Comparison of ENCODE assay signal across 8 mouse cellular contexts in genomic region chr11:62602619-62603311, GRCm38 (mm10). TPM values are rescaled to one million over a fixed set of nuclear protein-coding genes. Genes with fewer than 3 reads are reported as not detected.
DNase-seq lines count a peak whose midpoint lies in the region; ATAC-seq and TF ChIP-seq lines count a peak whose summit lies in the region.

No protein-coding gene starts in this region.

- ATAC-seq in embryonic facial prominence, embryonic 15.5 days (ENCODE audit: insufficient number of reproducible peaks, low FRiP score, low TSS enrichment, low read depth): peak; percentile 95
- peak; percentile 94 for ATAC-seq in kidney, embryonic 14.5 days (ENCODE audit: low FRiP score, low TSS enrichment)
- ATAC-seq in limb, embryonic 15.5 days (ENCODE audit: insufficient number of reproducible peaks, low FRiP score, low TSS enrichment, low read depth): peak; percentile 92

- H3K4me2 ChIP-seq in embryonic facial prominence, embryonic 15.5 days (replicated peaks): peak overlapping the region; percentile 58
- H3K4me2 ChIP-seq in kidney, embryonic 14.5 days (replicated peaks; ENCODE audit: low read depth, low read length): peak overlapping the region; percentile 65
- peak overlapping the region; percentile 49 for H3K4me2 ChIP-seq in limb, embryonic 15.5 days

- no peaks in the 10 kb centered on the region; the same call in 1 of the 2 replicates for H3K4me1 ChIP-seq in bone marrow, adult 2 months (ENCODE audit: control insufficient read depth, insufficient read depth, low read length)
- H3K4me1 ChIP-seq in embryonic facial prominence, embryonic 15.5 days: peaks cover 27% of the 10 kb centered on the region
- H3K4me1 ChIP-seq in kidney, embryonic 14.5 days (ENCODE audit: control insufficient read depth, insufficient read depth, low read length): peaks cover 19% of the 10 kb centered on the region
- H3K4me1 ChIP-seq in limb, embryonic 15.5 days: peaks cover 37% of the 10 kb centered on the region

- H3K9ac ChIP-seq in embryonic facial prominence, embryonic 15.5 days: peak overlapping the region; percentile 86
- peak overlapping the region; percentile 92 for H3K9ac ChIP-seq in kidney, embryonic 14.5 days (ENCODE audit: low read depth, low read length)
- peak overlapping the region; percentile 98 for H3K9ac ChIP-seq in limb, embryonic 15.5 days

- peak overlapping the region; percentile 80 for H3K4me3 ChIP-seq in bone marrow, adult 2 months (replicated peaks; ENCODE audit: control insufficient read depth, low read depth, low read length)
- H3K4me3 ChIP-seq in embryonic facial prominence, embryonic 15.5 days (replicated peaks): peak overlapping the region; percentile 64
- peak overlapping the region; percentile 96 for H3K4me3 ChIP-seq in kidney, embryonic 14.5 days (ENCODE audit: low read length)
- H3K4me3 ChIP-seq in limb, embryonic 15.5 days: peak overlapping the region; percentile 82

- under 1% methylated on average over 58 of the region's 58 CpGs for WGBS in bone marrow, adult 2 months
- under 1% methylated on average over 58 of the region's 58 CpGs for WGBS in embryonic facial prominence, embryonic 15.5 days
- 1% methylated on average over 58 of the region's 58 CpGs for WGBS in kidney, embryonic 14.5 days
- under 1% methylated on average over 58 of the region's 58 CpGs for WGBS in limb, embryonic 15.5 days

- peak; percentile 98 for TF ChIP-seq POLR2A in bone marrow, adult 2 months (IDR thresholded peaks at IDR 0.05; ENCODE audit: borderline replicate concordance, control insufficient read depth, low read depth, low read length)

- H3K9me3 ChIP-seq in embryonic facial prominence, embryonic 15.5 days (replicated peaks): no peaks in the 10 kb centered on the region
- no peaks in the 10 kb centered on the region for H3K9me3 ChIP-seq in kidney, embryonic 14.5 days (ENCODE audit: control insufficient read depth, low read length)
- H3K9me3 ChIP-seq in limb, embryonic 15.5 days: no peaks in the 10 kb centered on the region

- DNase-seq in 416B (ENCODE audit: low read depth): peak; percentile 99
- peak; percentile 95 to 97 for DNase-seq in heart, adult 9 months (ENCODE audit: low spot score in 2 of 2)
- peak; percentile 89 to 93 for DNase-seq in monocyte, adult 2 months (ENCODE audit: low read depth in 1 of 2, low spot score in 2 of 2)
- DNase-seq in spleen, postnatal 36 days (ENCODE audit: low spot score in 2 of 2): peak; percentile 97 to 98

- peaks cover 37% of the 10 kb centered on the region for H3K36me3 ChIP-seq in embryonic facial prominence, embryonic 15.5 days
- H3K36me3 ChIP-seq in kidney, embryonic 14.5 days (ENCODE audit: control insufficient read depth, insufficient read depth, low read length): peaks cover 45% of the 10 kb centered on the region
- peaks cover 38% of the 10 kb centered on the region for H3K36me3 ChIP-seq in limb, embryonic 15.5 days

- TF ChIP-seq CTCF in bone marrow, adult 2 months (IDR thresholded peaks at IDR 0.05; ENCODE audit: control insufficient read depth, insufficient read depth, low read length): 0 out of 2 replicates have a peak, but pooled peaks have one; percentile 7

- no peaks in the 10 kb centered on the region for H3K27me3 ChIP-seq in embryonic facial prominence, embryonic 15.5 days
- H3K27me3 ChIP-seq in kidney, embryonic 14.5 days (ENCODE audit: control insufficient read depth, insufficient read depth, low read length): no peaks in the 10 kb centered on the region
- no peaks in the 10 kb centered on the region for H3K27me3 ChIP-seq in limb, embryonic 15.5 days

- H3K27ac ChIP-seq in bone marrow, adult 2 months (ENCODE audit: control insufficient read depth, insufficient read depth, low read depth, low read length, poor library complexity): peak overlapping the region; percentile 95
- peak overlapping the region; percentile 92 for H3K27ac ChIP-seq in embryonic facial prominence, embryonic 15.5 days (replicated peaks)
- H3K27ac ChIP-seq in kidney, embryonic 14.5 days (ENCODE audit: low read depth, low read length): peak overlapping the region; percentile 91
- H3K27ac ChIP-seq in limb, embryonic 15.5 days: peak overlapping the region; percentile 96

RNA-seq across cellular contexts. Expression of gene Trpv2, which starts 28.5 kb away (rescaled TPM):
- 10.0 and 22.0 TPM in 2 replicates for polyA plus RNA-seq in bone marrow, adult 2 months (2011; ENCODE audit: insufficient read depth, insufficient read length, low replicate concordance, missing spikeins)
- 5.3 and 6.4 TPM in 2 replicates for polyA plus RNA-seq in embryonic facial prominence, embryonic 15.5 days (2015; fragmentation: Nextera tagmentation; extraction: Ambion mirVana)
- 1.2 and 1.4 TPM in 2 replicates for polyA plus RNA-seq in kidney, embryonic 14.5 days (2014; fragmentation: Nextera tagmentation; extraction: Ambion mirVana)
- polyA plus RNA-seq in limb, embryonic 15.5 days (2015; fragmentation: Nextera tagmentation; extraction: Ambion mirVana): 4.1 and 5.1 TPM in 2 replicates

RNA-seq across cellular contexts. Expression of gene Lrrc75a, which starts 45.6 kb away (rescaled TPM):
- 0.49 and 2.5 TPM in 2 replicates for polyA plus RNA-seq in bone marrow, adult 2 months (2011; ENCODE audit: insufficient read depth, insufficient read length, low replicate concordance, missing spikeins)
- polyA plus RNA-seq in embryonic facial prominence, embryonic 15.5 days (2015; fragmentation: Nextera tagmentation; extraction: Ambion mirVana): 16.2 and 16.3 TPM in 2 replicates
- 16.4 and 18.7 TPM in 2 replicates for polyA plus RNA-seq in kidney, embryonic 14.5 days (2014; fragmentation: Nextera tagmentation; extraction: Ambion mirVana)
- polyA plus RNA-seq in limb, embryonic 15.5 days (2015; fragmentation: Nextera tagmentation; extraction: Ambion mirVana): 13.1 and 14.5 TPM in 2 replicates

RNA-seq across cellular contexts. Expression of gene Mmgt2, which starts 45.7 kb away (rescaled TPM):
- 5.2 and 6.8 TPM in 2 replicates for polyA plus RNA-seq in bone marrow, adult 2 months (2011; ENCODE audit: insufficient read depth, insufficient read length, low replicate concordance, missing spikeins)
- 51.4 and 52.4 TPM in 2 replicates for polyA plus RNA-seq in embryonic facial prominence, embryonic 15.5 days (2015; fragmentation: Nextera tagmentation; extraction: Ambion mirVana)
- 63.4 and 63.8 TPM in 2 replicates for polyA plus RNA-seq in kidney, embryonic 14.5 days (2014; fragmentation: Nextera tagmentation; extraction: Ambion mirVana)
- 57.0 and 61.9 TPM in 2 replicates for polyA plus RNA-seq in limb, embryonic 15.5 days (2015; fragmentation: Nextera tagmentation; extraction: Ambion mirVana)

RNA-seq across cellular contexts. Expression of gene Ubb, which starts 51.8 kb away (rescaled TPM):
- 467 and 492 TPM in 2 replicates for polyA plus RNA-seq in bone marrow, adult 2 months (2011; ENCODE audit: insufficient read depth, insufficient read length, low replicate concordance, missing spikeins)
- polyA plus RNA-seq in embryonic facial prominence, embryonic 15.5 days (2015; fragmentation: Nextera tagmentation; extraction: Ambion mirVana): 3,288 and 3,376 TPM in 2 replicates
- 3,178 and 3,504 TPM in 2 replicates for polyA plus RNA-seq in kidney, embryonic 14.5 days (2014; fragmentation: Nextera tagmentation; extraction: Ambion mirVana)
- polyA plus RNA-seq in limb, embryonic 15.5 days (2015; fragmentation: Nextera tagmentation; extraction: Ambion mirVana): 3,280 and 3,478 TPM in 2 replicates

Comparison
In these comparisons a context has a peak if more than half of its experiments do, and no peak if none do; other contexts are left out.
1. Peak in every context shown above with its lines: DNase-seq, ATAC-seq, H3K4me3 ChIP-seq and H3K27ac ChIP-seq.